Mouse (Mus musculus): ENCODE results near the gene Polm.

DNA sequence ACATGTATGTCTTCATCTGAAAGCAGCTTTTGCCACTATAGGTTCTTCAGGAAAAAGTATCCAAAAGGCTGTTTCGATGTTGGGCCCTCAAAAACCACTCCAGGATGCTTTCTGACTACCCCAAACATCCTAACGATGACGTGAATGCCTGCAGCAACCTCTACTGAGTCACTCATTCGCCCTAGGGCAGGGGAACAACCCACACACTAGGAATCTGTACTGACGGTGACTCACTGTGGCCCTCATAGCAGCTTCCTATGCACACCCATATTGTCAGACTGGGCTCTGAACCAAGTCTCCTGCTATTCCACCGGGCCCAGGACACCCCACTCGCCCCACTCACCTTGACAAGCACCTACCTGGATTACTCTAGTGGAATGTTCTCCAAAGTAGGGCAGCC, 2.8 kb downstream of the Polm start:
- TF ChIP-seq CTCF (IDR thresholded peaks at IDR 0.05; ENCODE audit: low read depth, low read length) (no peak), POLR2A (IDR thresholded peaks at IDR 0.05; ENCODE audit: extremely low read depth, insufficient read depth, low read length) (no peak)

Data from liver, adult 2 months (tissue).